Mouse (Mus musculus): ENCODE measurements around the gene Unc13b.

- TF ChIP-seq TAL1 (IDR thresholded peaks at IDR 0.05; ENCODE audit: low read length) = no peak
- TF ChIP-seq GATA1 (IDR thresholded peaks at IDR 0.05; ENCODE audit: low read length) = no peak
Measured at GRCm38 (mm10) chr4:43010161-43011038, 48.4 kb upstream of the Unc13b start, which contains the start of gene Fancg.
